Comparison of ENCODE assay signal across 15 mouse cellular contexts in genomic region chr12:100214156-100214555, GRCm38 (mm10).
"Had no signal": no experiment of that assay in that cellular context is flagged by ENCODE, and none has a peak within 500 bp of the region (broad histone marks: within the 10 kb centered on the region; RNA-seq: fewer than 3 reads in every experiment).

No protein-coding gene starts in this region.

- H3K4me2 ChIP-seq: liver, embryonic 11.5 days; liver, embryonic 15.5 days; midbrain, embryonic 11.5 days; midbrain, embryonic 15.5 days; neural tube, embryonic 12.5 days; stomach, embryonic 15.5 days had no signal

- H3K9me3 ChIP-seq: limb, embryonic 10.5 days; liver, embryonic 15.5 days; midbrain, embryonic 15.5 days; neural tube, embryonic 12.5 days; stomach, embryonic 15.5 days had no signal

- H3K4me1 ChIP-seq: limb, embryonic 10.5 days; neural tube, embryonic 12.5 days had no signal

- DNase-seq: lung, adult 2 months; right cerebral cortex, postnatal 14 days; thymus, adult 2 months; thymus, postnatal 25 days had no signal

- ATAC-seq: inflammation-experienced regulatory T-cells, adult 6 months; intestine, postnatal 0 days; midbrain, embryonic 15.5 days had no signal

- H3K4me3 ChIP-seq: limb, embryonic 10.5 days; liver, embryonic 15.5 days; megakaryocyte, embryonic 14.5 days; midbrain, embryonic 15.5 days; neural tube, embryonic 12.5 days; stomach, embryonic 15.5 days had no signal

- H3K9ac ChIP-seq: liver, embryonic 15.5 days; midbrain, embryonic 15.5 days; neural tube, embryonic 12.5 days; stomach, embryonic 15.5 days had no signal

- H3K27me3 ChIP-seq: liver, embryonic 15.5 days; megakaryocyte, embryonic 14.5 days; midbrain, embryonic 15.5 days; neural tube, embryonic 12.5 days; stomach, embryonic 15.5 days had no signal

- H3K27ac ChIP-seq: limb, embryonic 10.5 days; liver, embryonic 15.5 days; macrophage; midbrain, embryonic 15.5 days; neural tube, embryonic 12.5 days; stomach, embryonic 15.5 days had no signal
